Mouse (Mus musculus) small intestine, adult 2 months (tissue): Measurements from ENCODE around the gene Muc5ac. TPM values are rescaled to one million over a fixed set of nuclear protein-coding genes. Genes with fewer than 3 reads are reported as not detected.

ENCODE experiments used
- H3K27ac ChIP-seq: fragments of 200-500 bp; 2 replicates; pipeline ENCODE4 v1.5.1; 2012; ENCODE audit warnings: low read depth, low read length, control low read depth, inconsistent platforms; ENCODE audit not compliant: insufficient read depth
- H3K27me3 ChIP-seq: fragments of 200-500 bp; 2 replicates; pipeline ENCODE4 v1.6.1; 2012; ENCODE audit warnings: mild to moderate bottlenecking, moderate library complexity, low read length, inconsistent platforms; ENCODE audit not compliant: control insufficient read depth, insufficient read depth
- H3K36me3 ChIP-seq: fragments of 200-500 bp; 2 replicates; pipeline ENCODE4 v1.6.1; 2012; ENCODE audit warnings: mild to moderate bottlenecking, low read length, control low read depth, inconsistent platforms; ENCODE audit not compliant: control insufficient read depth, insufficient read depth
- H3K4me1 ChIP-seq: fragments of 200-500 bp; 2 replicates; pipeline ENCODE4 v1.6.1; 2012; ENCODE audit warnings: low read length, inconsistent platforms, mixed read lengths; ENCODE audit not compliant: control insufficient read depth, insufficient read depth, insufficient read length
- H3K4me3 ChIP-seq: fragments of 200-500 bp; 2 replicates; pipeline ENCODE4 v1.5.1; 2012; ENCODE audit warnings: low read depth, mild to moderate bottlenecking, control low read depth, inconsistent platforms, low read length, moderate library complexity
- CTCF ChIP-seq: fragments of 200-500 bp; IDR thresholded peaks from 2 replicates; pipeline ENCODE4 v1.5.1; 2012; ENCODE audit warnings: low read depth, mild to moderate bottlenecking, control low read depth, inconsistent platforms, low read length, moderate library complexity, mixed read lengths; ENCODE audit not compliant: insufficient replicate concordance, insufficient read length; ENCODE audit errors: extremely low read depth
- POLR2A ChIP-seq: fragments of 200-500 bp; IDR thresholded peaks from 2 replicates; pipeline ENCODE4 v1.6.1; 2012; ENCODE audit warnings: low read depth, mild to moderate bottlenecking, control low read depth, inconsistent platforms, low read length, moderate library complexity
- WGBS: fragments of 180-500 bp; shearing (Covaris S2); methylation state at CpG from one replicate; pipeline ENCODE4 v1.1.7; 2018; 5-methylcytosine and 5-hydroxymethylcytosine counted together
- polyA plus RNA-seq: library from polyadenylated mRNA; depleted of rRNA; stranded (reverse); fragments of >200 nt; gene quantifications from 2 replicates; pipeline ENCODE4 v1.2.3, GENCODE M21; 2012; rRNA removed

Gene Muc5ac
- polyA plus RNA-seq = 0.48 and 196 TPM in 2 replicates

DNA sequence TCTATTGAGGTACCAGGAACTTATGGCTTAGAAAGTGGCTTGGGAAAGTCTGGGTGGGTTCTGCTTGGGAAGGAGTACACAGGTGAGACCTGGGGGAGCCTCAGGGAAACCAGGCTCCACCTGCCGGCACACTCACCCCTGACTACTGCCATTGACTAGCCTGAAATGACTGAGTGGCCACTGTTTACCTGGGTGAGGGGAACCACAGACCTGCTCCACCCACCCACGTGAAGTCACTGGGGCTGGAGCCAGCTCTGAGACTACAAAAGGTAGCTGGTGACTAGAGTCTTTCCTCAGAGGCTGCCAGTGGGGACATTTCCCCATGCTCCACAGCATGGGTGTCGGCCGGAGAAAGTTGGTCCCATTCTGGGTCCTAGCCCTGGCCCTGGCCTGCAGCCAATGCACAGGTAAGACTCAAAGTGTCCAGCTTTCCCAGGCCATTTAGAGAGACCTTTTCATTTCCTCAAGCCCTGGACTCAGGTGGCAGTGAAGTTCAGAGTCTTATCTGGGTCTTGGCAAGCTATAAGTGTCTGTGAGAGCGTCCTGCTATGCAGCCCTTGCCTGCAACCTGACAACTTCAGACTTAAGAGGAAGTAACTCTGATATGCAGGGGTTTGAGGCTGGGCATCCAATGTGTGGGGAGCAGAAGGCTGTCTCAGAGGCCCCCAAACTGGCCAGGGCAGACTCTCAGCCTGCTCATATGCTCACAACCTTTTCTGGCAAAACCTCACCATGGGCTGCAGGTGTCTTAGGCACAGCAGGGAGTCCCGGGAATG is at the start of gene Muc5ac:
Muc5ac (plus strand) TSS at position 296 of the 776 bp plus-strand sequence.
- Histone ChIP-seq H3K27ac (no peak within 1 kb of the TSS), H3K4me1 (no peaks in the 10 kb centered on the region), H3K27me3 (peaks cover 3% of the 10 kb centered on the region), H3K4me3 (no peak within 1 kb of the TSS), H3K36me3 (no peaks in the 10 kb centered on the region)
- WGBS = 54% methylated on average over 6 of the region's 6 CpGs
- TF ChIP-seq POLR2A (no peak), CTCF (no peak)

DNA sequence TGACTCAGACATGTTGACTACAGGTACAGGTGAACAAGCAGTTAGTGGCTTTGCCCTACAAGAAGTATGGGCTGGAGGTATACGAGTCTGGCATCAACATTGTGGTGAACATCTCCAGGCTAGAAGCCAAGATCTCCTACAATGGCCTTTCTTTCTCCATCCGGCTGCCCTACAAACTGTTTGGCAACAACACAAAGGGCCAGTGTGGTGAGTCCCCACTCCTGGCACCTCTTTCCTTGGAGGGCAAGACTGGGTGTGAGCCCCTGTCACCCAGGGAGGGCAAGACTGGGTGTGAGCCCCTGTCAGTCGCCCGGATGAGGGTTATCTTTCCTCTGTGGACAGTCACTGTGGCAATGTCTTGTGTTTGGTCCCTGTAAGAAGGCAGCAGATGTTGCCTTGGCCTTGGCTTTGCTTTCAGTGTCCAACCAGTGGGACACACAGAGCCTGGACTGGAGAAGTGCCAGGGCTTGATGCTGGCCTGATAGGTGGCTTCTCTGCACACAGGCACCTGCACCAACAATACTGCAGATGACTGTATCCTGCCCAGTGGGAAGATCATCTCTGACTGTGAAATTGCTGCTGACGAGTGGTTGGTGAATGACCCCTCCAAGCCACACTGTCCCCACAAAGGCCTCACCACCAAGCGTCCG is 41.2 kb upstream of the Muc5ac start:
- no peak overlapping the region for H3K27ac ChIP-seq
- no peaks in the 10 kb centered on the region for H3K36me3 ChIP-seq
- H3K4me3 ChIP-seq = no peak overlapping the region
- WGBS = 80% methylated on average over 7 of the region's 7 CpGs
- no peaks in the 10 kb centered on the region for H3K27me3 ChIP-seq
- no peak for TF ChIP-seq POLR2A
- TF ChIP-seq CTCF = no peak
- H3K4me1 ChIP-seq = no peaks in the 10 kb centered on the region

GRCm38 (mm10) chr7:141752513-141752912 is 36.3 kb upstream of the Muc5ac start:
- H3K27me3 ChIP-seq = no peaks in the 10 kb centered on the region
- no peak for TF ChIP-seq POLR2A
- TF ChIP-seq CTCF = no peak
- H3K4me1 ChIP-seq = no peaks in the 10 kb centered on the region
- H3K27ac ChIP-seq = no peak overlapping the region
- WGBS = 53% methylated on average over 6 of the region's 6 CpGs
- H3K36me3 ChIP-seq = no peaks in the 10 kb centered on the region
- no peak overlapping the region for H3K4me3 ChIP-seq

- Histone ChIP-seq H3K36me3 (no peaks in the 10 kb centered on the region), H3K4me1 (no peaks in the 10 kb centered on the region), H3K4me3 (no peak overlapping the region), H3K27ac (no peak overlapping the region), H3K27me3 (no peaks in the 10 kb centered on the region; the same call in 1 of the 2 replicates)
- 46% methylated on average over 4 of the region's 4 CpGs for WGBS
- TF ChIP-seq CTCF = peak; percentile 37; the same call in 1 of the 2 replicates
- no peak for TF ChIP-seq POLR2A
These were observed 32.9 kb upstream of the Muc5ac start for GRCm38 (mm10) chr7:141755831-141756230.

DNA sequence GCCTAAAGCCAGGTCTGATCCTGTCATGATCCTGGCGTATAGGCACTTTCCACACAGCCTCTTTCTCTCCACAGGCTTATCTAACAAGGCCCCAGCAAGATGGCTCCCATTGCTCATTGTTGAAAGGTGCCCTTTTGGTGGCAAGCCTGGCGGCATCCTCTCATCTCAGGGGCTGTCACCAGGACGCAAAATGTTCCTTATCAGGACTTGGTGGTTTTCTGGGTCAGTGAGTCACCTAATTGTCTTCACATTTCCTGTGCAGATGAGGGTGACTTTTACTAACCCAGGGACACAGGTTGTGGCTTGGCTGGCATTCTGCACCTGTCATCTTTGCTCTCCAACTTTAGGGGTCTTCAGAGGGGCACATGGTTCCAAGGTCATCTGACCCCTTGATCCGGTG is 30.5 kb upstream of the Muc5ac start:
- WGBS = 60% methylated on average over 4 of the region's 4 CpGs
- H3K27me3 ChIP-seq = no peaks in the 10 kb centered on the region; the same call in 1 of the 2 replicates
- no peak overlapping the region for H3K27ac ChIP-seq
- H3K4me3 ChIP-seq = no peak overlapping the region
- H3K36me3 ChIP-seq = no peaks in the 10 kb centered on the region
- H3K4me1 ChIP-seq = no peaks in the 10 kb centered on the region
- TF ChIP-seq POLR2A (no peak), CTCF (no peak)

- peaks cover 3% of the 10 kb centered on the region; the same call in 1 of the 2 replicates for H3K27me3 ChIP-seq
- H3K4me1 ChIP-seq = peaks cover 12% of the 10 kb centered on the region; the same call in 1 of the 2 replicates
- no peak overlapping the region for H3K4me3 ChIP-seq
- no peaks in the 10 kb centered on the region for H3K36me3 ChIP-seq
- TF ChIP-seq POLR2A (no peak), CTCF (no peak)
- 33% methylated on average over 3 of the region's 3 CpGs for WGBS
- peak overlapping the region; percentile 28; the same call in 1 of the 2 replicates for H3K27ac ChIP-seq
These were observed 18.3 kb upstream of the Muc5ac start for GRCm38 (mm10) chr7:141770521-141770920.

GRCm38 (mm10) chr7:141770988-141771387 is 17.8 kb upstream of the Muc5ac start:
- Histone ChIP-seq H3K27ac (peak overlapping the region; percentile 28; the same call in 1 of the 2 replicates), H3K36me3 (no peaks in the 10 kb centered on the region), H3K4me3 (no peak overlapping the region), H3K4me1 (peaks cover 12% of the 10 kb centered on the region; the same call in 1 of the 2 replicates), H3K27me3 (no peaks in the 10 kb centered on the region)
- TF ChIP-seq CTCF = no peak
- 16% methylated on average over 8 of the region's 8 CpGs for WGBS
